Mouse (Mus musculus): ENCODE results near the gene Spink2.

- TF ChIP-seq CTCF (IDR thresholded peaks at IDR 0.05; ENCODE audit: low read depth, low read length) (no peak), POLR2A (IDR thresholded peaks at IDR 0.05; ENCODE audit: extremely low read depth, insufficient read depth, low read length) (no peak)
Measured at GRCm38 (mm10) chr5:77155526-77155925, 55.7 kb downstream of the Spink2 start.
